Mouse (Mus musculus) neural tube, embryonic 11.5 days (tissue): ENCODE measurements at regions not wholly inside any gene's neighbourhood (a gene's known extent, or its start where the extent isn't known, plus 50 kb on each side); places are given as distances from the start of the nearest gene placed in this dataset.
A peak's percentile ranks its signal among the peaks of the same experiment; 100 is the strongest.

Source experiments
- ATAC-seq: fragments of 200-750 bp; cut with Nextera tagmentation; 2 replicates; pipeline ENCODE4 v1.8.0; 2017; ENCODE audit warnings: moderate number of reproducible peaks, mild to moderate bottlenecking, moderate TSS enrichment, moderate library complexity; ENCODE audit not compliant: insufficient read depth, low FRiP score, low TSS enrichment
- DNase-seq: peaks from one replicate; pipeline ENCODE4 v3.0.0-alpha.2; 2015; ENCODE audit warnings: low spot score
- H3K27ac ChIP-seq: fragments of 300-500 bp; sonication (generic); 2 replicates; pipeline ENCODE4 v1.5.1; 2014; ENCODE audit warnings: low read depth, mild to moderate bottlenecking, low read length
- H3K27me3 ChIP-seq: fragments of 300-500 bp; sonication (generic); 2 replicates; pipeline ENCODE4 v1.6.1; 2014; ENCODE audit warnings: mild to moderate bottlenecking, low read length, mixed read lengths; ENCODE audit not compliant: control insufficient read depth, insufficient read depth
- H3K36me3 ChIP-seq: fragments of 300-500 bp; sonication (generic); 2 replicates; pipeline ENCODE4 v1.6.1; 2014; ENCODE audit warnings: mild to moderate bottlenecking, low read length, moderate library complexity, mixed read lengths; ENCODE audit not compliant: control insufficient read depth, insufficient read depth
- H3K4me1 ChIP-seq: fragments of 300-500 bp; sonication (generic); 2 replicates; pipeline ENCODE4 v1.6.1; 2014; ENCODE audit warnings: low read length, mixed read lengths; ENCODE audit not compliant: control insufficient read depth, insufficient read depth
- H3K4me2 ChIP-seq: fragments of 300-500 bp; sonication (generic); 2 replicates; pipeline ENCODE4 v1.6.1; 2014; ENCODE audit warnings: low read depth, mild to moderate bottlenecking, moderate library complexity
- H3K4me3 ChIP-seq: fragments of 300-500 bp; sonication (generic); 2 replicates; pipeline ENCODE4 v1.5.1; 2014; ENCODE audit warnings: low read depth, low read length
- H3K9ac ChIP-seq: fragments of 300-500 bp; sonication (generic); 2 replicates; pipeline ENCODE4 v1.6.1; 2014; ENCODE audit warnings: mild to moderate bottlenecking, low read length
- H3K9me3 ChIP-seq: fragments of 300-500 bp; sonication (generic); 2 replicates; pipeline ENCODE4 v1.6.1; 2016; ENCODE audit warnings: low read length; ENCODE audit not compliant: control insufficient read depth
- WGBS: fragments of 180-500 bp; shearing (Covaris S2); extraction: QIAGEN DNeasy Blood & Tissue Kit; methylation state at CpG from one replicate; pipeline ENCODE4 v1.1.7; 2014; 5-methylcytosine and 5-hydroxymethylcytosine counted together

DNA sequence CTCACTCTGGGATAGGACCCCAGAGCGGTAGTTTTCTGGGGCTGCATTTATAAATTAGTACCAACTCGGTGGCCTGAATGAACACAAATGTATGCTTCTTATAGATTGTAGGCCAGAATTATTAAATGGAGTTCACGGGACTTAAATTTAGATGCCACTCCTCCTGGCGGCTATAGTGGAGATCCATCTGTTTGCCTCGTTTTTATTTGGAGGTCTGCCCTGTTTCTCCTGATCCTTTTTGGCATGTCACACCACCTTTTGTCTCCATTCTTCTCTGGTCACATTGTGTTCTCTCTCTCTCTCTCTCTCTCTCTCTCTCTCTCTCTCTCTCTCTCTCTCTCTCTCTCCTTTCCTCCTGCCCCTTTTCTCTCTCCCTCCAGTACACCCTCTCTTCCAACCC lies 217.5 kb downstream of the Pik3r1 start:
- DNase-seq = no peak
- H3K9ac ChIP-seq = no peak overlapping the region
- WGBS = 86% methylated on average over 5 of the region's 5 CpGs

DNA sequence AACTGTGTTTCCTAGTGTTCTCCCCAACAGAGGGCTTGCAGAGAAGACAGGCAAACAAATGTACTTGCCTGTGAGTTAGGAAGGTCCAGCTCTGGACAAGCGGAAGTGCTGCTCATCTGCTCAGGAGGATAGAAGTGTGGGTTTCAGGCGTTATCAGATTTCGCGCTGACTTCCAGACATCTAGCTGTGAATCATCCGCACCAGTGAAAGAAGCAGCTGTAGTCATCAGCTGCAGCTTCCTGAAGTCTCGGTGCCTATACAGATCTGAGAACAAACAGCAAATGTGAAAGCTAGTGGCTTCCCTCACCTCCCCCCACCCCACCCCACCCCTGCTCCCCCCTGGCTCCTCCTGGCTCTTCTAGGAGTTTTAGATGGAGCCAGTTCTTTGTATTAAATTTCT lies 220.1 kb downstream of the Pik3r1 start:
- Histone ChIP-seq H3K36me3 (no peaks in the 10 kb centered on the region), H3K9me3 (no peaks in the 10 kb centered on the region), H3K4me2 (no peak overlapping the region), H3K27me3 (no peaks in the 10 kb centered on the region), H3K4me3 (no peak overlapping the region), H3K27ac (no peak overlapping the region), H3K9ac (no peak overlapping the region), H3K4me1 (no peaks in the 10 kb centered on the region)
- no peak for ATAC-seq
- 43% methylated on average over 6 of the region's 6 CpGs for WGBS
- DNase-seq = no peak

More for the DNA sequence above, 217.5 kb downstream of the Pik3r1 start:
- no peak overlapping the region for H3K4me3 ChIP-seq
- H3K4me2 ChIP-seq = no peak overlapping the region
- no peaks in the 10 kb centered on the region for H3K4me1 ChIP-seq
- H3K27me3 ChIP-seq = no peaks in the 10 kb centered on the region
- no peaks in the 10 kb centered on the region for H3K9me3 ChIP-seq
- H3K36me3 ChIP-seq = no peaks in the 10 kb centered on the region
- no peak overlapping the region for H3K27ac ChIP-seq
- no peak for ATAC-seq

DNA sequence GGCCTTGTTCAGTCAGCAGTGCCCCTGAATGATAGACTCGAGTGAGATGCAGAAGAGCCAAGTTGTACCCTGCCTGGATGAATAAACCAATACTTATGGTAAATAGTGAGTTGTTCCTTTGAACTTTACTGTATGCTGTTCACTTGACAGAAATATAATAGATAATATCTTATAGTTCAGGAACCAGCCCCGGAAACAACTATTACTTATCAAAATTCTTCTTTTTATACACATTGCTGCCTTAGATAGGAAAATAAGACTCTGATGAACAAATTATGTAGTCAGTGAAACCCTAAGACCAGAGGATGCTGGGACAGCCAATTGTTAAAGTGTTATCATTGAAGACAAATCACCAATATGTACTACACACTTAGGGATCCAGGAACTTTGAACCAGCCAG lies 220.7 kb downstream of the Pik3r1 start:
- Histone ChIP-seq H3K9ac (no peak overlapping the region), H3K27ac (no peak overlapping the region), H3K4me1 (no peaks in the 10 kb centered on the region), H3K9me3 (no peaks in the 10 kb centered on the region), H3K36me3 (no peaks in the 10 kb centered on the region), H3K4me2 (no peak overlapping the region), H3K4me3 (no peak overlapping the region), H3K27me3 (no peaks in the 10 kb centered on the region)
- ATAC-seq = no peak
- WGBS = 86% methylated on average over 2 of the region's 2 CpGs
- no peak for DNase-seq

DNA sequence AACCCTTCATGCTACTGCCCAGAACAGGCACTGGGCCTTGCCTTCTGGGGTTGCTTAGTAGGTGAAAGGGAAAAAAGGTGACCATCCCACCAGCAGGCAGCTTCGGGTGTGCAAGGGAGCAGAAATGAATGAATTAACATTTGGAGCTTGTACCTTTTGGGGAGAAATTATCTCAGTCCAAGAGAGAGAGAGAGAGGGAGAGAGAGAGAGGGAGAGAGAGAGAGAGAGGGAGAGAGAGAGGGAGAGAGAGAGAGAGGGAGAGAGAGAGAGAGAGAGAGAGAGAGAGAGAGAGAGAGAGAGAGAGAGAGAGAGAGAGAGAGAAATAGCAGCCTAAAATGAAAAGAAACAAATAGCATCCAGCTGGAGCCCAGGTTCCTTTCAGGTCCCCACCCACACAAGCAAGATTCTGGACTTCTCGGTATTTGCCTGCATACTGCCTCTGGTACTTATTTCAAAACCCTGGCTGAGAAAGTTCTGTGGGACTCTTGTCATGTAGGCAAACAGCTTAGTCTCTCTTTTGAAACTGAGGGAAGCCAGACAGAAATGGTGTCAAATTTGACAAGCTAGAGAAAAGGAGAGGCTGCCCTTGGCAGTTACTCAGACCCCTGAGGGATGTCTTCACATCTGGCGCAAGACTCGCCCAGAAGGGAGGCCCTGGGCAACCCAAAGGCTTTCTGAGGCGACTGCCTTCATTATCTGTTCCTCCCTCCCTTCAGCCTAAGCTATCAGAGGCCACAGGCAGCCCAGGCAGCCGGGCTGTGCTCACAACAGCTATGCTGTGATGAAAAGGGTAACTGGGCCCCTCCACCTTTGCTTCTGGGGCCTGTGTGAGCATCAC lies 222.5 kb downstream of the Pik3r1 start:
- Histone ChIP-seq H3K27me3 (no peaks in the 10 kb centered on the region), H3K36me3 (no peaks in the 10 kb centered on the region), H3K4me1 (no peaks in the 10 kb centered on the region), H3K9ac (no peak overlapping the region), H3K27ac (no peak overlapping the region), H3K4me2 (no peak overlapping the region), H3K4me3 (no peak overlapping the region), H3K9me3 (no peaks in the 10 kb centered on the region)
- no peak for DNase-seq
- 52% methylated on average over 6 of the region's 6 CpGs for WGBS
- no peak for ATAC-seq

DNA sequence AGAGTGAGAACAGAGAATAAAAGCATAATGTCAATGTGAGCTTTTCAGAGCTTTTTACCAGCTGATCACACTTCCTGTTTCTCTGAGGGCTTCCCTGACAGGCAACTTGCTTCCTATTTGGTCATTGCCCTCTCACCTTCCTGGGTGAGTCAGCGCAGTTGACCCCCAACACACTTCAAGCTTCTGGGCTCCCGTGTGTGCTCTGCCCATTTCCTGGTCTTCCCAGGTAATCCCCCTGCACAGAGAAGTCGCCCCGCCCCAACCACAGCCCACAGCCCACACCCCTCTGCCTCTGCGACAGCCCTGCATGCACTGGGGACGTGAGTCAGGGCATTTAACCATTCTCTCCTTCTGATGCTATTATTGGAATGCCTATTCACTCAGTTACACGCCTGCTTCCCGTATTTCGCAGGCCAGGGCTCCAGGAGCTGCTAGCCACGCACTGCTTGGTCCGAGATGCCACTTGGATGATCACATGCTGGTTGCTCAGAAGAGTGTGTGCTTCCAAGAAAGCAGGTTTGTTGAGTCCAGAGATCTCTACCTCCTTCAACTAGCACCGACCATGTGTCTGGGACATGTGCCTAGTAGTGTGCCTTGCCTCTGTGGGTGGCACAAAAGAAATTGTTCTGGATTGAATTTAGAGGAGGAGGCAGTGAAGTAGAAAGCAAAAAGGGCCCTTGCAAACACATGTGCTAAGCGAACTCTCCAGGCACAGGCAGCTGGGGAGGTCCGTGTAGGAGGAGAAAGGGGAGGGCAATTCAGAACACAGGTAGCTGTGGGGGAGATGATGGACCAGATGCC lies 227.4 kb downstream of the Pik3r1 start:
- no peak for ATAC-seq
- peak; percentile 23 for DNase-seq
- Histone ChIP-seq H3K27ac (no peak overlapping the region), H3K4me3 (no peak overlapping the region), H3K4me1 (no peaks in the 10 kb centered on the region), H3K27me3 (no peaks in the 10 kb centered on the region), H3K9ac (no peak overlapping the region), H3K4me2 (no peak overlapping the region), H3K36me3 (no peaks in the 10 kb centered on the region), H3K9me3 (no peaks in the 10 kb centered on the region)
- 58% methylated on average over 14 of the region's 14 CpGs for WGBS

DNA sequence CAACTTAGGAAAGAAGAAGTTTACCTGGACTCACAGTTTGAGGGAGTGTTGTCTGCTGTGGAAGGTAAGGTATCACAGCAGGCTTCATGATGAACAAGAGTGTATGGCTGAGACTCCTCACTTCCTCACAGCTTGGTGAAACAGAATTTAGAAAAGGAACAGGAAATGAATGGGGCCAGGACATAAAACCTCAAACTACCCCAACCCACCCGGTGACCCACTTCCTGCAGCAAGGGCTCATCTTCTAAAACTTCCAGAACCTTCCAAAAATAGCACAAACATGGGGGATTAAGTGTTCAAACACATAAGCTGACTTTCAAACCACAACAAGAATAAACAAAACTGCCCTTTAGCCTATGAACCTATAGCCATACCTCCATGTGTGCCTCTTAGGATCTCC lies 229.9 kb downstream of the Pik3r1 start:
- DNase-seq = no peak
- Histone ChIP-seq H3K4me3 (no peak overlapping the region), H3K9me3 (no peaks in the 10 kb centered on the region), H3K27me3 (no peaks in the 10 kb centered on the region), H3K4me2 (no peak overlapping the region), H3K9ac (no peak overlapping the region), H3K27ac (no peak overlapping the region), H3K4me1 (no peaks in the 10 kb centered on the region), H3K36me3 (no peaks in the 10 kb centered on the region)
- ATAC-seq = no peak
- 91% methylated on average over 1 of the region's 1 CpGs for WGBS

DNA sequence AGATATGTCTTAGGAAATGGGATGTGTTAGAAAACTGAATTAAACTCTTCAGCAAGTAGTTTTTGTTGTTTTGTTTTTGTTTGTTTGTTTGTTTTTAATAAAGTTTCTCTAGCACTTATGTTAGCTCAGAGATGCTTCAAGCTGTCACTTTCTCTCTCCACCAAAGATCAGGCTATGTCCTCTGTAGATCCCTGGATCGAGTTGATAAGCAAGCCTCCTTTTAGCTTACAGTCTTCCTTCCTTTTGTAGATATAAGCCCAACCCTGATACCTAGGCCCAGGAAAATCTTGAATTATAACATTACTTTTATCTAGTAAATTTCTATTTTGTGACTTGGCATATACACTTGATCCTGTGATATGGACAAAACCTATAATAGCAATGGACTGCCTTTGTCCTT lies 232.0 kb downstream of the Pik3r1 start:
- Histone ChIP-seq H3K4me1 (no peaks in the 10 kb centered on the region), H3K9ac (no peak overlapping the region), H3K27me3 (no peaks in the 10 kb centered on the region), H3K4me3 (no peak overlapping the region), H3K36me3 (no peaks in the 10 kb centered on the region), H3K27ac (no peak overlapping the region), H3K9me3 (no peaks in the 10 kb centered on the region), H3K4me2 (no peak overlapping the region)
- WGBS = 96% methylated on average over 1 of the region's 1 CpGs
- no peak for DNase-seq
- no peak for ATAC-seq

DNA sequence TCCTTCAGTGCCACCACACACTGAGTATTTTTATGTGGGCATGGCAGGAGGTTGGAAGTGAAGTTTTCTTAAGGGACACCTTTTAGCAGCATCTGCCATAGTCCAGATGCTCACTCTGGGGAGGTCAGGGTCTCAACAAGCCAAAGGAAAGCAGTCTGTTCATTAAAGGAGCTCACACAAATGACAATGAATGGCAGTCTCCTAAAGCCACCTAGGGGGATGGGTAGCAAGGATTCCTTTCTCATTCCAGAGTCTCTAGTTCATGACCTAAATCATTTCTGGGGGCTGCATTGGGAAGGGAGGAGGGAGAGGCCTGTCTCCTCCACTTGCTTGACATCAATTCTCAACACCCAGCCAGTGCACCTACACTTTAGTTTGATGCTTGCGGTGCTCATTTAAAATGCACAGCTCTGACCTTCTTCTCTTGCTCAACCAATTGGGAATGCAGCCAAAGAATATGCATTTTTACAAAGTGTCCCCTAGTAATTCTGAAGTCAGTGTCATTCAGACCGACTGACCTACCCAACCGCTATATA lies 232.6 kb downstream of the Pik3r1 start:
- Histone ChIP-seq H3K9me3 (no peaks in the 10 kb centered on the region), H3K9ac (no peak overlapping the region), H3K27me3 (no peaks in the 10 kb centered on the region), H3K4me1 (no peaks in the 10 kb centered on the region), H3K4me3 (no peak overlapping the region), H3K27ac (no peak overlapping the region), H3K36me3 (no peaks in the 10 kb centered on the region), H3K4me2 (no peak overlapping the region)
- WGBS = 75% methylated on average over 3 of the region's 3 CpGs
- no peak for DNase-seq
- no peak for ATAC-seq
